In genomic region chr4:9094522-9094921, GRCm38 (mm10) we compare ENCODE assay signal across 11 mouse cellular contexts.
DNase-seq lines count a peak whose midpoint lies in the region; ATAC-seq and TF ChIP-seq lines count a peak whose summit lies in the region.
"Had no signal": no experiment of that assay in that cellular context is flagged by ENCODE, and none has a peak within 500 bp of the region (broad histone marks: within the 10 kb centered on the region; RNA-seq: fewer than 3 reads in every experiment).

No protein-coding gene starts in this region.

- H3K9ac ChIP-seq in kidney, postnatal 0 days (ENCODE audit: low read depth, low read length), result no peak overlapping the region
- no peak overlapping the region for H3K9ac ChIP-seq in midbrain, embryonic 14.5 days (replicated peaks; ENCODE audit: low read length)
- H3K9ac ChIP-seq in intestine, postnatal 0 days (ENCODE audit: low read depth, low read length), result no peak overlapping the region
- H3K9ac ChIP-seq: embryonic facial prominence, embryonic 15.5 days had no signal

- H3K9me3 ChIP-seq in kidney, postnatal 0 days (replicated peaks; ENCODE audit: low read length), result no peaks in the 10 kb centered on the region
- no peaks in the 10 kb centered on the region for H3K9me3 ChIP-seq in midbrain, embryonic 14.5 days (ENCODE audit: control insufficient read depth, low read length)
- no peaks in the 10 kb centered on the region for H3K9me3 ChIP-seq in intestine, postnatal 0 days (ENCODE audit: control insufficient read depth)
- H3K9me3 ChIP-seq: embryonic facial prominence, embryonic 15.5 days had no signal

- peaks cover 4% of the 10 kb centered on the region; the same call in 1 of the 2 replicates for H3K27me3 ChIP-seq in kidney, postnatal 0 days (ENCODE audit: insufficient read depth, low read length)
- no peaks in the 10 kb centered on the region for H3K27me3 ChIP-seq in midbrain, embryonic 14.5 days (ENCODE audit: control insufficient read depth, insufficient read depth, low read length)
- no peaks in the 10 kb centered on the region for H3K27me3 ChIP-seq in intestine, postnatal 0 days (replicated peaks; ENCODE audit: control insufficient read depth, insufficient read depth, low read length)

- ATAC-seq in kidney, postnatal 0 days (replicated peaks; ENCODE audit: low FRiP score, low read depth), result peak; percentile 69; the same call in 1 of the 2 replicates
- ATAC-seq in midbrain, embryonic 14.5 days (ENCODE audit: low FRiP score, low TSS enrichment), result 0 out of 2 replicates have a peak, but pooled peaks have one; percentile 32
- ATAC-seq in intestine, postnatal 0 days, result no peak

- no peaks in the 10 kb centered on the region for H3K4me1 ChIP-seq in kidney, postnatal 0 days (replicated peaks; ENCODE audit: insufficient read depth, low read length)
- peaks cover 18% of the 10 kb centered on the region; the same call in 1 of the 2 replicates for H3K4me1 ChIP-seq in midbrain, embryonic 14.5 days (ENCODE audit: control insufficient read depth, insufficient read depth, low read length)
- no peaks in the 10 kb centered on the region for H3K4me1 ChIP-seq in intestine, postnatal 0 days (replicated peaks; ENCODE audit: control insufficient read depth, insufficient read depth, low read length)

- H3K27ac ChIP-seq in kidney, postnatal 0 days, result no peak overlapping the region
- H3K27ac ChIP-seq in midbrain, embryonic 14.5 days (replicated peaks; ENCODE audit: low read depth, low read length), result no peak overlapping the region
- H3K27ac ChIP-seq in intestine, postnatal 0 days (ENCODE audit: low read depth, low read length), result no peak overlapping the region
- H3K27ac ChIP-seq: embryonic facial prominence, embryonic 15.5 days; left cerebral cortex, adult 2 months had no signal

- H3K4me3 ChIP-seq in kidney, postnatal 0 days (replicated peaks; ENCODE audit: low read depth, low read length), result no peak overlapping the region
- no peak overlapping the region for H3K4me3 ChIP-seq in midbrain, embryonic 14.5 days (replicated peaks; ENCODE audit: low read depth, low read length)
- H3K4me3 ChIP-seq in intestine, postnatal 0 days (ENCODE audit: low read depth, low read length), result no peak overlapping the region
- H3K4me3 ChIP-seq: embryonic facial prominence, embryonic 15.5 days; left cerebral cortex, adult 2 months had no signal

- no peaks in the 10 kb centered on the region for H3K36me3 ChIP-seq in kidney, postnatal 0 days (ENCODE audit: insufficient read depth, low read length)
- no peaks in the 10 kb centered on the region for H3K36me3 ChIP-seq in midbrain, embryonic 14.5 days (ENCODE audit: control insufficient read depth, insufficient read depth, low read length)
- no peaks in the 10 kb centered on the region for H3K36me3 ChIP-seq in intestine, postnatal 0 days (ENCODE audit: control insufficient read depth, insufficient read depth)
- H3K36me3 ChIP-seq: embryonic facial prominence, embryonic 15.5 days had no signal

- 18% methylated on average over 10 of the region's 10 CpGs for WGBS in kidney, postnatal 0 days
- 16% methylated on average over 10 of the region's 10 CpGs for WGBS in midbrain, embryonic 14.5 days
- WGBS in intestine, postnatal 0 days, result 37% methylated on average over 10 of the region's 10 CpGs

- DNase-seq in kidney, postnatal 0 days (ENCODE audit: low spot score), result peak; percentile 29
- DNase-seq in kidney, adult 18-20 months, result no peak
- peak; percentile 45 for DNase-seq in embryo, embryonic 9.5 days (ENCODE audit: extremely low spot score)
- DNase-seq in gastrocnemius, postnatal 10 days, result peak; percentile 49
- DNase-seq in midbrain, embryonic 14.5 days, result peak; percentile 30
- no peak for DNase-seq in lung, postnatal 10 days
- no peak for DNase-seq in thymus, postnatal 36 days
- DNase-seq: lung, postnatal 4 days had no signal

- TF ChIP-seq CTCF in kidney, postnatal 0 days (IDR thresholded peaks at IDR 0.05; ENCODE audit: low read depth), result no peak
- TF ChIP-seq CTCF in intestine, postnatal 0 days (IDR thresholded peaks at IDR 0.05; ENCODE audit: low read depth), result no peak

- H3K4me2 ChIP-seq in kidney, postnatal 0 days (ENCODE audit: low read length), result peak overlapping the region; percentile 21; the same call in 1 of the 2 replicates
- no peak overlapping the region for H3K4me2 ChIP-seq in midbrain, embryonic 14.5 days (ENCODE audit: low read length)
- H3K4me2 ChIP-seq in intestine, postnatal 0 days (replicated peaks; ENCODE audit: low read depth), result no peak overlapping the region
- H3K4me2 ChIP-seq: embryonic facial prominence, embryonic 15.5 days had no signal

Comparison
In these comparisons a context has a peak if more than half of its experiments do, and no peak if none do; other contexts are left out.
1. DNase-seq: peak in kidney, postnatal 0 days (single experiment), embryo, embryonic 9.5 days (single experiment), gastrocnemius, postnatal 10 days (single experiment) and midbrain, embryonic 14.5 days (single experiment); none in kidney, adult 18-20 months (single experiment), lung, postnatal 10 days (single experiment) and thymus, postnatal 36 days (0 of 2).